Mouse (Mus musculus): ENCODE data around the gene Pla2g3. TPM values are rescaled to one million over a fixed set of nuclear protein-coding genes. Genes with fewer than 3 reads are reported as not detected.

The Pla2g3 gene
- under 1 TPM in 1 of 2 experiments, not detected in 1; 0.20 TPM for total RNA-seq (2021)
- long read RNA-seq, experiment 1, result 0 reads
- long read RNA-seq, experiment 2, result 0 reads

DNA sequence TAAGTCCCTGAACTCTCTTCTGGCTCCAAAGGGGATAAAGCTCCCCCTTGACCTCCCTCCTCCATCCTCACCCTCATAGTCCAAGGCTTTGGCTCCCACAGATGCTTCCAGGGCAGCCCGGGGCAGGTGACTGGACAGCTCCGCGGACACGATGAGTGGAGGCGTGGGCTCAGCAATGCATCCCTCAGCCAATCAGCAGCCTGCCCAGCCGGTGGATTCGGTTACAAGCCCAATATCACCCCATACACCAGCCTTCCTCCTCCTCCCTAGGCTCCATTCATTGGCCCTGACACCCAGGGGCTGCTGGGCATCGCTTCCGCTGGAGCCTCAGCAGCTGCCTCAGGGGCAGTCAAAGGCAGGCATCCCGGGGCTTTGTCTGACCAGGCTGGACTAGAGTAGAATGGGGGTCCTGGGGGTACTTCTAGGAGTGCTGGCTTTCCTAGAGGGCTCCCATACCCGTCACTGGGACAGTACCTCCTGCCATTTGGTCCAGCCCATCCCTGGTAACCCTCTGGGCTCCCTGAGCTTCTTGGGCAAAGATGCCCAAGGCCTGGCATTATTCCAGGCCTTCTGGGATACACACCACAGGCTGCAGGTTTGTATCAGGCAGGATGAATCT, at the start of gene Pla2g3:
Gene Pla2g3 (plus strand): TSS at position 333 of the 619 bp plus-strand sequence.
- no peak for DNase-seq

DNA sequence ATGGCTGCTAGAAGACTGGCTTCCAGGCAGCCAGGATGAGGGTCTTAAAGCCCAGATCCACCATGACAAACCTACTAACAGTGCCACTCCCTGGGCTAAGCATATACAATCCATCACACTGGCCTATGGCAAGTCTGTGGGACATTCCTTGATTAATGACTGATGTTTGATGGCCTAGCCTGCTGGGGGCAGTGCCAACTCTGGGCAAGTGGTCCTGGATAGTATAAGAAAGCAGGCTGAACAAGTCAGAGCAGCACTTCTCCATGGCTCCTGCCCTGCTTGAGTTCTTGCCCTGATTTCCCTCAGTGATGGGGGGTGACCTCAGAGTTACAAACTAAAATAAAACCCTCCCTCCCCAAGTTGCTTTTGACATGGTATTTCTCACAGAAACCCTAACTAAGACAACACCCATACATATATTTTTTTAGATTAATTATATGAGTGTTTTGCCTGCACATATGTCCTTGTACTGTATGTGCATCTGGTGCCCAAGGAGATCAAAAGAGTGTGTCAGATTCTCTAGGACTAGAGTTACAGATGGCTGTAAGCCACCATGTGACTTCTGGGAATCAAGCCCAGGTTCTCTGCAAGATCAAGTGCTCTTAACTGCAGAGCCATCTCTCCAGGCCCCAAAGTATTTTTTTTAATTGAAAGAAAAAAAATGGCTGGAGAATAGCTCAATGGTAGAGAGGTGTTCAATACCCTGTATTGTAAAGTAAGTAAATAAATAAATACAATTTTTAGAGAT, 46.2 kb upstream of the Pla2g3 start:
- DNase-seq, result peak; percentile 45 to 47

- no peak for DNase-seq
These were observed 45.4 kb upstream of the Pla2g3 start for GRCm38 (mm10) chr11:3442677-3443076.

DNA sequence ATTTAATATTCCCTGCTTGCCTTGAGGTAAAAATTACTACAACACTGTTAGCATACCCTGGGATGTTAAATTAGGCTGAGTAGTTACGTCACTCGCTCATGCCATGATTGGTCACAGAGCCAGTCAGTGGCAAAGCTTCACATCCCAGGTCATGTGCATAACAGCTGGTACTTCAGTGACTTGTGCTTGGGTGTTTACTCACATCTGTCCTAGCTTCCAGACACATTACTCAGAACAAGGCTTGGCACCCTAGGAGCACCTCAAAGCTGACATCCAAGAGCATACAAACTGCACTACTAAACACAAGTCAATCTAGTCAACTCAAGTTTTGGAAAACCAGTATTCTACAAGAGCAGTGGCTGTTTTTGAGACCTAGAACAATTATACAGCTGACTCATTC, 45.0 kb upstream of the Pla2g3 start:
- no peak for DNase-seq

- DNase-seq, result no peak
These were observed 43.2 kb upstream of the Pla2g3 start for GRCm38 (mm10) chr11:3444875-3445274.

DNA sequence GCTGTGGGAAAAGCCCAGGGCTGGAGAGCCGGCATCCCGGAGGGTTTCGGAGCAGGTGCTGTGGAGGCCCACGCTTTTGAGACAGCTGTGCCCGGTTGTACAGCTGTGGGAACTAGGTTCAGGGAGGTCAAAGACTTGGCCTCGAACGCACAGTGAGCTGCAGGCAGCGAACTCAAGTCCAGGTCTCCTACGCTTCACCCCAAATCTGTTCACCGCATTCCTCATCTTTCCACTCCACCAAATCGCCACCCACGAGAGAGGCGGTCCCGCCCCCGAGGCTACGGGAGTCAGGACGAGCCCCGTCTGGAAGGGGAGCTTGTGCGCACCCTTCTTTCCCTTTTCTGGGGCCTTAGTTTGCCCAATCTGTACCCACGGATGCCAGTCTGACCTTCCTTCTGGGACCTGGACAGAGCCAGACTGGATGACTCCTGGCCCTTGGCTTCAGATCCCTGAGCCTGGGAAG, 36.4 kb upstream of the Pla2g3 start:
- peak; percentile 63 to 76 for DNase-seq

DNA sequence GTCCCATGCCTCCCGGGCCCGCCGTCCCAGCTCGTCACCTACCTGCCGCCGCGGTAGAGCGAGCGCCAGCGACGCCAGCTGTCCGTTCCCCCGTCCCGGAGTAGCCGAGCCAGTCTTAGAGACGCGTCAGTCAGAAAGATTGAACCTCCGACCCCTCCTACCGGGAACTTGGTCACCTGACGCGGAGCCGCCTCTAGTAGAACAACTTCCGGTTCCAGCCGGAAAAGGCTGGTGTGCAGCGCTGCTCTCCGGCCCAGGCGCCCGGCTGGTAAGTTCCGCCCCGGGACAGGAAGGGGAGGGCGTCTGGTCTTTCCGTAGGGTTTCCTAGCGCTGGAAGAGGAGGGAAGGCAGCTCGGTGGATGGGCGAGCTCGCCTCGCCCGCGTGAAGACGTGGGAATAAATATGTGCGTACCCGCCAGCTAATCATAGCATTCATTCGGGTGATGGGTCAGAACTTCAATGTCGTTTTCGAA, 35.9 kb upstream of the Pla2g3 start, which contains the start of gene Rnf185:
Gene Rnf185 (minus strand): TSS at position 197 of the 473 bp plus-strand sequence.
- DNase-seq, result peak; percentile 96

GRCm38 (mm10) chr11:3452769-3453168, 35.3 kb upstream of the Pla2g3 start:
- peak; percentile 36 to 48 for DNase-seq

- DNase-seq, result no peak
These were observed 34.6 kb upstream of the Pla2g3 start for GRCm38 (mm10) chr11:3453467-3453866.

DNA sequence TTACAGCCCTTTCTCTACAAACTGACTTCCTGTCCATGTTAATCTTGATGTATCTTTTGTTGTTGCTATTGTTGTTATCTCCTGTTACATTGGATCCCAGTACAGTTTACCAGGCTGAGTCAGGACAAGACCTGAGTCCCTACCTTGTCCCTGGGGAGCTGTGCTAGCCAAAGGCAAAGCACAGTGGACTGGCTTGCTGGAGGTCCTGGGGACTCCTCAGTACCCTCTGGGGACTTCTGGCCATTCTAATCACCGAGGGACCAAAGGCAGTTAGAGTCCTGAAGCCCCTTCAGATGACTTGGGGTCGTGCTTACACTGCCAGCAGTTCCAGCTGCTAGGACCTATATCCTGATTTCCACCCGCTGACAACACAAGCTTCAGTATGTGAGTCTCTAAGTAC, 33.6 kb upstream of the Pla2g3 start:
- DNase-seq, result no peak

- peak; percentile 72 to 75 for DNase-seq
These were observed 31.7 kb upstream of the Pla2g3 start for GRCm38 (mm10) chr11:3456354-3456753.

DNA sequence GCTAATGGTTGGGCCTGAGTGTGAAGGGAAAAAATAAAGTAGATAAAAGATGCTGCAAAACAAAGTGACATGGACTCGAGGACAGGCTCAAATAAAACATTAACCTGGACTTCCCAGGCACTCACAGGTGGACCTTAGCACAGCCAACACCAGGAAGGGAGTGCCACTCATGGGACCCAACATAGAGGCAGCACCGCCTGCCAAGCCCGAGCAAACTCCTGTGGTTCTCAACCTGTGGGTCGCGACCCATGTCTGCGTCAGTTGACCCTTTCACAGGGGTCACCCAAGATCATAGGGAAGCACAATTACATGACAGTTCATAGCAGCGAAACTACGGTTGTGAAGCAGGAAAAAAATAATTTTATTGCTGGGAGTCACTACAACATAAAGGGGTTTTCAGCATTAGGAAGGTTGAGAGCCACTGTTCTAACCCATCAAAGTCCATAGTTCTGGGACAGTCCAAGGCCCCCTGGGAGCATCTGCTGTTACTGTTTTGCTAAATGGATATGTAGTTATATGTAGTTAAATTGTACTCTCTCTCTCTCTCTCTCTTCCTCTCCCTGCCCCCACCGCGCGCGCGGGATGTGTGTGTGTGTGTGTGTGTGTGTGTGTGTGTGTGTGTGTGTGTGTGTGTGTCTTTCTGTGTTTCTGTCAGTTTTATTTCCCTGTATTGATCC, 29.5 kb upstream of the Pla2g3 start:
- no peak for DNase-seq

DNA sequence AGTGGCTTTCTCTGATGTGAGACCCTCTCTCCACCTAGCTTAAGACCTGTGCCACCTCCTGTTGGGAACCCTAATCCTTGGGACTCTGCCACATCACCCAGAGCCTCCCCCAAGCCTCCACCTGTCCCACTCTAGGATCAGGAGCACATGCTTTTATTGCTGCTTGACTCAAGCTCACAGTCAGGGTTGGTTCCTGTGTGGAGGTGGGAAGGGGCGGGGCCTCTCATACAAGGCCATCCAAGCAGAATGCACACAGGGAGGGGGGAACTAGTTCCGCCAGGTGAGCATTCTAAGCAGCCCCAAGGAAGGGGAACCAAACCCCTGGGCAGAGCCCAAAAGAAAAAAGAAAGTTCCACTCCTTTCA, 29.0 kb upstream of the Pla2g3 start:
- no peak for DNase-seq

DNA sequence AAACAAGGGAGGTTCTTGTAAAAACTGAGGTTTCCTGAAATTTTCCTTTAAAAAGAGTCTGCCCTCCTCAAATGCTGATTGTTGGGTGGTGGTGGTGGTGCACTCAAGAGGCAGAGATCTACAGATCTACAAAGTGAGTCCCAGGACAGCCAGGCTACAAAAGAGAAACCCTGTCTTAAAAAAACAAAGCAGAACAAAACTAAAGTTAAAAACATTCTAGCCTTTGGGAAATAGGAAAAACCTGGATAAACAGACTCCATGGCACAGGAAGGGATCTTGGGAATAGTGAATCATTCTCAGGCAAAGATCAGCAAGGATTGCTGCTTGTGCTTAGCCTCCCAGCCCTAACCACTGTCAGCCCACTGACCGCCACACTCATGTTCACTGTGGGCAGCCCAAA, 25.2 kb upstream of the Pla2g3 start:
- DNase-seq, result no peak

DNA sequence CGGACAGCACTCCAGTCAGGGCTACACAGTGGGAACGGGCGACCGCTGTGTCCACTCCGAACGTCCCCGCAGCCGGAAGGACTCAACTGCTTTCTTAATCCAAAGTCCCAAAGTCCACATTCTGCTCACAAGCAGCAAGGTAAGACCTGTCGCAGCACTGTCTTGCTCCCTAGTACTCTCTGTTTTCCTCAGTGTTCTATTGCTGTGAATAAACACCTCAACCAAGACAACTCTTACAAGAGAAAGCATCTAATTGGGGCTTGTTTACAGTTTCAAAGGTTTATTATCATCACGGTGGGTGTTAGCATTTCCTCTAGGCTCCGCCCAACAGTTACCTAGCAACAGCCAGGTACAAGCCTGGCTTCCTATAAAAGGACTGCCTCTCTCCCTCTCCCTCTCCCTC, 16.6 kb upstream of the Pla2g3 start:
- DNase-seq, result no peak

DNA sequence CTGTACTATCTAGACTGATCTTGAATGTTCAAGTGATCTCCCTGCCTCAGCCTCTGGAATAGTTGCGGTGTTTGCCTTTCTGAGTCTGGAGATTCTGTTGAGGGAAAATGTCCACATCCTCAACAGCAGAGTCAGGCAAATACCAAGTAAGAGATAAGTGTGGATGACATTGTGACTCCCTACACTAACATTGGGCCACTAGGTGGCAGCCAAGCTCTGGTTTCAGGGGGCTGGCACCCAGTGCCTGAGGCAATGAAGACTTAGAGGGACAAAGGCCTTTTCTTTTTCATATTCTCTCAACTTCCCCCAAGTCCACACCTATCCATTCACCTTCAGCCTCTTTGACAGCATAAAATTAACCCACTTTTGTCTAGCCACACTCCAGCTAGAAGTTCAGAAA, 15.6 kb upstream of the Pla2g3 start:
- peak; percentile 89 to 92 for DNase-seq

DNA sequence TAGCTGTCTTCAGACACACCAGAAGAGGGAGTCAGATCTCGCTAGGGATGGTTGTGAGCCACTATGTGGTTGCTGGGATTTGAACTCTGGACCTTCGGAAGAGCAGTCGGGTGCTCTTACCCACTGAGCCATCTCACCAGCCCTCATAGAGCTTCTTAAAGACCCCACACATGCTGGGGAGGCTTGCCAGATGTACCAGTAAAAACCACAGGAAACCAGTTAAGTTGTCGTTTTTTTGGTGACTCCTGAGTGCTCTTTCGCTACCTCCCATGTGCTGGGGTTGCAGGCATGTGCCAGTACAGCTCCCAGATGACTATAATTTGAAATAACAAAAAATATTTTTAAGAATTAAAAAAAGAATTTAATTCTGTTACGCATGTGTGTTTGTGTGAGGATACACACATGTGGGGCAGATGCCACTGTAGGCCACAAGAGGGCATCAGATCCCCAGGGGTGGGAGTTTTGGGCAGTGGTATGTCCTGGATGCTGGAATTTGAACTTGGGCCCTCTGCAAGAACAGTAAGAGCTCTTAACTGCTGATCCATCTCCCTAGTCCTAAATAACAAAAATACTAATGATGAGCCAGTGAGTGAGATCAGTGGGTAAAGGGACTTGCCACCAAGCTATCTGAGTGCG, 13.5 kb upstream of the Pla2g3 start:
- peak; percentile 41 to 55 for DNase-seq

DNA sequence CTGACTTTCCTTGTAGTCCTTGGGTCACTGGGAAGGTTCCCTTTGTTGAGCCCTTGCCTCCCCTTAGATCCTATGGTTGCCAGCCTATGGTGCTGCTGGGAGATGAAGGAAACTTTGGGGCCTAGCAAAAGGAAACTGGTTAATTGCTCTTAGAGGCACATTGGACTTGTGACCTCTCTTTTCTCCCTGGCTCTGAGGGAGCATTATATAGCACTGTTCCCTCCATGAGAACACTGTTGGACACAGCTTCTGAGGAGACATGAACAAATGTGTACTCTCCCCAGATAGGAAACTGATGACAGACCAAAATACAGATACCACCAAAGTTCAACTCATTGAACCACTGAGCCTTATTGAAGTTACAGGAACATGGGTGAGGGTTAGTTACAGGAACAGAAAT, 12.6 kb upstream of the Pla2g3 start:
- DNase-seq, result no peak

- DNase-seq, result peak; percentile 20 to 51
These were observed 4.0 kb upstream of the Pla2g3 start for GRCm38 (mm10) chr11:3483980-3484642.

DNA sequence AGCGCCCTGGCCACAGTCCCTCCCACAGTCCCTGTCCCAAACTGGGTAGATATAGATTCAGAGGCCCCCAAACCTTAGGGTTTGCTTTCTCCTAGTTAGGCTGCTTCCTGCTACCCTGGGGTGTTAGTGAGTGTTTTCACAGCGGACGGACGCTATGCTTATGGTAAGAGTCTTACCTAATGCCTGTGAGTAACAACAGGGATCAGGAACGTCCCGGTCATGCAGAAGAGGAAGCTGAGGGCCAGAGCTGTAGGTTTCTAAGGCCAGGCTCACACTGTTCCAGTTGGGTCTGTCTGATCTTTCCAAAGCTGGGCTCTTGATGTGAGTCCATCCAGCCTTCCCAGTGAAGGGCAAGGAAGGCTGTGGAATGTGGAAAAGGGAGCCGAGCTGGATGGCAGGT, 1.7 kb upstream of the Pla2g3 start:
- no peak for DNase-seq

- no peak for DNase-seq
These were observed 952 bp downstream of the Pla2g3 start for GRCm38 (mm10) chr11:3489036-3489435.

DNA sequence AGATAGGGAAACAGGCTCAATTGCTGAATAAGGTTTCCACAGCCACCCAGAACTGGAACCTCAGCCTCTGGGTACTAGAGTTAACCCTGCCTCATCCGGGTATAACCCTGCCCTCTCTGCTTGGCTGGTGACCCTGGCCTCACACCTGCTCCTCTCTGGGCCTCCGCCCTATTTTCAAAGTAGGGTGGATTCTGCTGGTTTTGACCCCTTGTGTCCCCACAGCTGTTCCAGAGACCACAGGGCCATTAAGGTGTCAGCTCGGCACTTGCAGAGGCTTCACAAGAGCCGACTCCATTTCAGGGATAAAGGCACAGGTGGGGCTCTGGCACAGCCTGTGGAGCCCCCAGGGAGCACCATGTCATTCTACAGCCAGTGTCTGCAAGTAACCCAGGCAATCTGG, 4.7 kb downstream of the Pla2g3 start:
- no peak for DNase-seq
